Mouse (Mus musculus): ENCODE measurements around the gene Atf3. TPM values are rescaled to one million over a fixed set of nuclear protein-coding genes. Genes with fewer than 3 reads are reported as not detected.

Gene Atf3
- polyA plus RNA-seq, 1 experiment from 2014 or later, result 14.3 TPM

Other genes starting within 250 kb of the Atf3 start
- 44.5 and 45.9 TPM in 2 replicates for gene Vash2, start 238.7 kb downstream of the Atf3 start, polyA plus RNA-seq (2015; fragmentation: Nextera tagmentation; extraction: Ambion mirVana)
- 2.6 and 3.4 TPM in 2 replicates for gene Flvcr1, start 191.9 kb downstream of the Atf3 start, polyA plus RNA-seq (2015; fragmentation: Nextera tagmentation; extraction: Ambion mirVana)
- not detected in 2 replicates for gene Spata45, start 181.4 kb downstream of the Atf3 start, polyA plus RNA-seq (2015; fragmentation: Nextera tagmentation; extraction: Ambion mirVana)
- gene Tatdn3, start 155.1 kb downstream of the Atf3 start, polyA plus RNA-seq (2015; fragmentation: Nextera tagmentation; extraction: Ambion mirVana), result 16.9 and 20.2 TPM in 2 replicates
- 9.9 and 14.1 TPM in 2 replicates for gene Nsl1, start 155.0 kb downstream of the Atf3 start, polyA plus RNA-seq (2015; fragmentation: Nextera tagmentation; extraction: Ambion mirVana)
- 2.0 and 3.8 TPM in 2 replicates for gene Batf3, start 120.2 kb downstream of the Atf3 start, polyA plus RNA-seq (2015; fragmentation: Nextera tagmentation; extraction: Ambion mirVana)
- not detected in 2 replicates for gene Fam71a, start 53.2 kb downstream of the Atf3 start, polyA plus RNA-seq (2015; fragmentation: Nextera tagmentation; extraction: Ambion mirVana)
- 108 and 121 TPM in 2 replicates for gene Nenf, start 100.2 kb upstream of the Atf3 start, polyA plus RNA-seq (2015; fragmentation: Nextera tagmentation; extraction: Ambion mirVana)
- 14.3 and 18.3 TPM in 2 replicates for gene Tmem206, start 107.9 kb upstream of the Atf3 start, polyA plus RNA-seq (2015; fragmentation: Nextera tagmentation; extraction: Ambion mirVana)
- 31.1 and 36.4 TPM in 2 replicates for gene Ppp2r5a, start 185.2 kb upstream of the Atf3 start, polyA plus RNA-seq (2015; fragmentation: Nextera tagmentation; extraction: Ambion mirVana)